In the genomic region with DNA sequence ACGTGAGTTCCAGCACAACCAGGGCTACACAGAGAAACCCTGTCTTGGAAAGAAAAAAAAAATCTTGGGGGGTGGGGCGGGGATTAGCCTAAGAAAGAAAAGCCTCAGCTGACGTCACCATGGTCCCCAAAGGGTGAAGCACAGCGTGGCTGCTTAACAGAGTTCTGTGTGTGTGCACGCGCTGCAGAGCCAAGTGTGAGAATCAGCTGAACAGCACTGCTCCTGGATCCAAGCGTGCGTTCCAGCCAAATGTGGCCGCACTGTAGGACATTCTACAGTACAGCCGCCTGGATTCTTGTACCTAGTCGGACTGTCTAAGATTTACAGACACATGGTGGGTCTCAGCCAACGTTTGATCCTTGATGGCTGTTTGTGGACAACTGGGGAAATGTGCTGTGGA, we compare ENCODE assay signal across 24 mouse cellular contexts. TPM values are rescaled to one million over a fixed set of nuclear protein-coding genes. Genes with fewer than 3 reads are reported as not detected.
DNase-seq lines count a peak whose midpoint lies in the region; ATAC-seq and TF ChIP-seq lines count a peak whose summit lies in the region.
"Had no signal": no experiment of that assay in that cellular context is flagged by ENCODE, and none has a peak within 500 bp of the region (broad histone marks: within the 10 kb centered on the region; RNA-seq: fewer than 3 reads in every experiment).

No protein-coding gene starts in this region.

- no peak overlapping the region for H3K4me2 ChIP-seq in forebrain, postnatal 0 days (ENCODE audit: low read depth)
- H3K4me2 ChIP-seq in forebrain, embryonic 13.5 days = no peak overlapping the region
- no peak overlapping the region for H3K4me2 ChIP-seq in midbrain, embryonic 14.5 days (ENCODE audit: low read length)
- H3K4me2 ChIP-seq in midbrain, embryonic 15.5 days = no peak overlapping the region
- no peak overlapping the region for H3K4me2 ChIP-seq in neural tube, embryonic 15.5 days
- H3K4me2 ChIP-seq: embryonic facial prominence, embryonic 12.5 days; limb, embryonic 12.5 days; liver, embryonic 15.5 days; lung, embryonic 14.5 days had no signal

- 0 out of 2 replicates have a peak, but pooled peaks have one; percentile 16 for ATAC-seq in forebrain, postnatal 0 days
- no peak for ATAC-seq in forebrain, embryonic 13.5 days
- ATAC-seq in midbrain, embryonic 14.5 days (ENCODE audit: low FRiP score, low TSS enrichment) = no peak
- no peak for ATAC-seq in midbrain, embryonic 15.5 days (replicated peaks)
- ATAC-seq in neural tube, embryonic 15.5 days (ENCODE audit: low FRiP score) = no peak
- ATAC-seq: intestine, postnatal 0 days had no signal

- no peak overlapping the region for H3K9ac ChIP-seq in forebrain, postnatal 0 days
- H3K9ac ChIP-seq in forebrain, embryonic 13.5 days = no peak overlapping the region
- H3K9ac ChIP-seq in midbrain, embryonic 14.5 days (replicated peaks; ENCODE audit: low read length) = no peak overlapping the region
- H3K9ac ChIP-seq in midbrain, embryonic 15.5 days = no peak overlapping the region
- H3K9ac ChIP-seq in neural tube, embryonic 15.5 days (replicated peaks) = no peak overlapping the region
- H3K9ac ChIP-seq: embryonic facial prominence, embryonic 12.5 days; limb, embryonic 12.5 days; liver, embryonic 15.5 days; lung, embryonic 14.5 days had no signal

- peaks cover 3% of the 10 kb centered on the region; the same call in 1 of the 2 replicates for H3K4me1 ChIP-seq in forebrain, postnatal 0 days (ENCODE audit: insufficient read depth)
- H3K4me1 ChIP-seq in forebrain, embryonic 13.5 days = peaks cover 30% of the 10 kb centered on the region
- H3K4me1 ChIP-seq in midbrain, embryonic 14.5 days (ENCODE audit: control insufficient read depth, insufficient read depth, low read length) = peaks cover 13% of the 10 kb centered on the region
- 0 out of 2 replicates have a peak, but pooled peaks cover 12% of the 10 kb centered on the region for H3K4me1 ChIP-seq in midbrain, embryonic 15.5 days
- peaks cover 17% of the 10 kb centered on the region for H3K4me1 ChIP-seq in neural tube, embryonic 15.5 days
- H3K4me1 ChIP-seq: liver, embryonic 15.5 days had no signal

- peak; percentile 31 for DNase-seq in forebrain, postnatal 0 days
- DNase-seq in midbrain, embryonic 14.5 days = peak; percentile 35
- DNase-seq in brain, embryonic 14.5 days (ENCODE audit: low read depth) = peak; percentile 58
- no peak for DNase-seq in layer of hippocampus, adult 9-11 months
- DNase-seq: adrenal gland, adult 8-10 months; B cell, adult 2 months; cerebellum, adult 9-10 months; embryo, embryonic 11 days; gastrocnemius, postnatal 10 days; kidney, adult 9 months; kidney, postnatal 10 days; lung, embryonic 14.5 days; lung, postnatal 14 days; right cerebral cortex, postnatal 4 days; thymus, adult 18-20 months; thymus, postnatal 25 days had no signal

- H3K4me3 ChIP-seq in forebrain, postnatal 0 days (ENCODE audit: low read depth, low read length) = no peak overlapping the region
- H3K4me3 ChIP-seq in forebrain, embryonic 13.5 days = no peak overlapping the region
- no peak overlapping the region for H3K4me3 ChIP-seq in midbrain, embryonic 14.5 days (replicated peaks; ENCODE audit: low read depth, low read length)
- H3K4me3 ChIP-seq in midbrain, embryonic 15.5 days = no peak overlapping the region
- H3K4me3 ChIP-seq in neural tube, embryonic 15.5 days (replicated peaks) = no peak overlapping the region
- H3K4me3 ChIP-seq: embryonic facial prominence, embryonic 12.5 days; limb, embryonic 12.5 days; liver, embryonic 15.5 days had no signal

- no peak for TF ChIP-seq CTCF in forebrain, postnatal 0 days (IDR thresholded peaks at IDR 0.05; ENCODE audit: low read depth)
- no peak for TF ChIP-seq CTCF in brain, embryonic 14.5 days (IDR thresholded peaks at IDR 0.05; ENCODE audit: borderline replicate concordance, extremely low read depth, insufficient read depth, insufficient read length)

- no peaks in the 10 kb centered on the region for H3K9me3 ChIP-seq in forebrain, postnatal 0 days (ENCODE audit: low read length)
- H3K9me3 ChIP-seq in forebrain, embryonic 13.5 days (replicated peaks) = no peaks in the 10 kb centered on the region
- no peaks in the 10 kb centered on the region for H3K9me3 ChIP-seq in midbrain, embryonic 14.5 days (ENCODE audit: control insufficient read depth, low read length)
- H3K9me3 ChIP-seq in midbrain, embryonic 15.5 days = no peaks in the 10 kb centered on the region
- no peaks in the 10 kb centered on the region for H3K9me3 ChIP-seq in neural tube, embryonic 15.5 days (replicated peaks)
- H3K9me3 ChIP-seq: embryonic facial prominence, embryonic 12.5 days; liver, embryonic 15.5 days had no signal

- no peak overlapping the region for H3K27ac ChIP-seq in forebrain, postnatal 0 days (ENCODE audit: low read depth, low read length)
- no peak overlapping the region for H3K27ac ChIP-seq in forebrain, embryonic 13.5 days
- H3K27ac ChIP-seq in midbrain, embryonic 14.5 days (replicated peaks; ENCODE audit: low read depth, low read length) = 0 out of 2 replicates have a peak overlapping the region, but pooled peaks have one; percentile 13
- H3K27ac ChIP-seq in midbrain, embryonic 15.5 days = no peak overlapping the region
- H3K27ac ChIP-seq in neural tube, embryonic 15.5 days (replicated peaks) = peak overlapping the region; percentile 55
- H3K27ac ChIP-seq: embryonic facial prominence, embryonic 12.5 days; limb, embryonic 12.5 days; liver, embryonic 15.5 days; stomach, postnatal 0 days had no signal

- H3K36me3 ChIP-seq in forebrain, postnatal 0 days (ENCODE audit: insufficient read depth) = no peaks in the 10 kb centered on the region
- H3K36me3 ChIP-seq in forebrain, embryonic 13.5 days (ENCODE audit: poor library complexity, severe bottlenecking) = peaks cover 12% of the 10 kb centered on the region; the same call in 1 of the 2 replicates
- H3K36me3 ChIP-seq in midbrain, embryonic 14.5 days (ENCODE audit: control insufficient read depth, insufficient read depth, low read length) = 0 out of 2 replicates have a peak, but pooled peaks cover 5% of the 10 kb centered on the region
- H3K36me3 ChIP-seq in midbrain, embryonic 15.5 days (replicated peaks) = no peaks in the 10 kb centered on the region
- H3K36me3 ChIP-seq in neural tube, embryonic 15.5 days = no peaks in the 10 kb centered on the region

- TF ChIP-seq POLR2A in brain, embryonic 14.5 days (IDR thresholded peaks at IDR 0.05; ENCODE audit: borderline replicate concordance, extremely low read depth, insufficient read depth, insufficient read length, poor library complexity, severe bottlenecking) = no peak

- 41% methylated on average over 12 of the region's 12 CpGs for WGBS in forebrain, postnatal 0 days
- WGBS in forebrain, embryonic 13.5 days = 55% methylated on average over 12 of the region's 12 CpGs
- 59% methylated on average over 12 of the region's 12 CpGs for WGBS in midbrain, embryonic 14.5 days
- 51% methylated on average over 12 of the region's 12 CpGs for WGBS in midbrain, embryonic 15.5 days
- 65% methylated on average over 12 of the region's 12 CpGs for WGBS in neural tube, embryonic 15.5 days

- no peaks in the 10 kb centered on the region for H3K27me3 ChIP-seq in forebrain, postnatal 0 days (ENCODE audit: insufficient read depth, low read length)
- H3K27me3 ChIP-seq in forebrain, embryonic 13.5 days = no peaks in the 10 kb centered on the region
- H3K27me3 ChIP-seq in midbrain, embryonic 14.5 days (ENCODE audit: control insufficient read depth, insufficient read depth, low read length) = no peaks in the 10 kb centered on the region
- H3K27me3 ChIP-seq in midbrain, embryonic 15.5 days (replicated peaks) = no peaks in the 10 kb centered on the region
- no peaks in the 10 kb centered on the region for H3K27me3 ChIP-seq in neural tube, embryonic 15.5 days (replicated peaks)
- H3K27me3 ChIP-seq: embryonic facial prominence, embryonic 12.5 days; limb, embryonic 12.5 days; liver, embryonic 15.5 days had no signal

RNA-seq across cellular contexts. Expression of gene Sufu, which starts 29.8 kb away (rescaled TPM):
- total RNA-seq in forebrain, postnatal 0 days (2014; rRNA removed) = 9.4 and 13.1 TPM in 2 replicates
- polyA plus RNA-seq in forebrain, postnatal 0 days (2015; fragmentation: Nextera tagmentation; extraction: Ambion mirVana) = 12.7 and 17.7 TPM in 2 replicates
- 28.0 and 30.3 TPM in 2 replicates for polyA plus RNA-seq in forebrain, embryonic 13.5 days (2015; fragmentation: Nextera tagmentation; extraction: Ambion mirVana)
- 22.0 and 29.1 TPM in 2 replicates for polyA plus RNA-seq in midbrain, embryonic 14.5 days (2014; fragmentation: Nextera tagmentation; extraction: Ambion mirVana)
- 24.2 and 24.4 TPM in 2 replicates for polyA plus RNA-seq in midbrain, embryonic 15.5 days (2015; fragmentation: Nextera tagmentation; extraction: Ambion mirVana)
- 21.8 and 26.0 TPM in 2 replicates for polyA plus RNA-seq in brain, embryonic 14.5 days (2012; rRNA removed)
- polyA plus RNA-seq in neural tube, embryonic 15.5 days (2015; fragmentation: Nextera tagmentation; extraction: Ambion mirVana) = 18.3 and 21.4 TPM in 2 replicates

RNA-seq across cellular contexts. Expression of gene Actr1a, which starts 30.9 kb away (rescaled TPM):
- total RNA-seq in forebrain, postnatal 0 days (2014; rRNA removed) = 356 and 372 TPM in 2 replicates
- 360 and 367 TPM in 2 replicates for polyA plus RNA-seq in forebrain, postnatal 0 days (2015; fragmentation: Nextera tagmentation; extraction: Ambion mirVana)
- polyA plus RNA-seq in forebrain, embryonic 13.5 days (2015; fragmentation: Nextera tagmentation; extraction: Ambion mirVana) = 285 and 307 TPM in 2 replicates
- 320 and 379 TPM in 2 replicates for polyA plus RNA-seq in midbrain, embryonic 14.5 days (2014; fragmentation: Nextera tagmentation; extraction: Ambion mirVana)
- polyA plus RNA-seq in midbrain, embryonic 15.5 days (2015; fragmentation: Nextera tagmentation; extraction: Ambion mirVana) = 394 and 399 TPM in 2 replicates
- polyA plus RNA-seq in brain, embryonic 14.5 days (2012; rRNA removed) = 224 and 264 TPM in 2 replicates
- polyA plus RNA-seq in neural tube, embryonic 15.5 days (2015; fragmentation: Nextera tagmentation; extraction: Ambion mirVana) = 281 and 314 TPM in 2 replicates

Comparison
In these comparisons a context has a peak if more than half of its experiments do, and no peak if none do; other contexts are left out.
1. H3K27ac ChIP-seq: peak in midbrain, embryonic 14.5 days (single experiment) and neural tube, embryonic 15.5 days (single experiment); none in forebrain, postnatal 0 days (single experiment), forebrain, embryonic 13.5 days (single experiment) and midbrain, embryonic 15.5 days (single experiment).